8 mouse cellular contexts compared by ENCODE assay signal in the genomic region with DNA sequence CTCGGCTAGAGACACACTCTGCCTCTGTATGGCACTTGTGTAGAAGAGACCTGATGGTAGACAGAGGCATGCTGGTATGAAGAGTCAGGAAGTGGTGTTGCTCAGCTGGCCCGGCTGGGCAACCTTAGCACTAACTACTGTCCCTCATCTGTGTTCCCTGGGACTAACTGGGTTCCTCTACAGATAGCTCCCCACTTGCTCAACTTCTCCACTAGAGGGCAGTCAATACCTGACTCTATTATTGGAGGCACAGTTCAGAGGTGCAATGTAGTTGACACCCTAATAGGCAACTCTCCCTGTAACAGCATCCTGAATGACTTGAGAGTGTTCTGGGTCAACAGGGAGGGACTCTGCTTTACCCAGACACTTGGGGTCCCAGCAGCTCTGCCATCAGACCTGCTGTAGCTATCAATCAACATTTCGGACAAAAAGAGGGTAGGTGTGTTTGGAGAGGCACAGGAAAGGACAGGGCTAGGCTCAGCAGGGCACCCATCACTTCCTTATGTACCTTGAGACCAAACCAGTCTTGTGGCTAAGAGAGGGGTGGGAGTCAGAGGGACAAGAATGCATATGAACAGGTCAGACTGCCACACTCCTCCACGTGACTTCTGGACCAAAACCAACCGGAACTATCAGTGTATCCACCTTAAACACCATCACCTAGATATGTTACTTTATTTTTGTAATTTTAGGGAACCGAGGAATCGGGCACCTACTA. TPM values are rescaled to one million over a fixed set of nuclear protein-coding genes. Genes with fewer than 3 reads are reported as not detected.
DNase-seq lines count a peak whose midpoint lies in the region; ATAC-seq and TF ChIP-seq lines count a peak whose summit lies in the region.

No protein-coding gene starts in this region.

- H3K4me3 ChIP-seq in liver, adult 2 months (ENCODE audit: insufficient read depth, low read depth, low read length): no peak overlapping the region

- ATAC-seq in frontal cortex, adult (ENCODE audit: low TSS enrichment): peak; percentile 91

- no peak overlapping the region for H3K27ac ChIP-seq in liver, adult 2 months (replicated peaks; ENCODE audit: insufficient read depth, low read depth, low read length)

- H3K9ac ChIP-seq in liver, adult 2 months (ENCODE audit: low read depth, low read length): no peak overlapping the region

- WGBS in liver, adult 2 months: 82% methylated on average over 7 of the region's 7 CpGs

- no peak for TF ChIP-seq POLR2A in liver, adult 2 months (IDR thresholded peaks at IDR 0.05; ENCODE audit: extremely low read depth, insufficient read depth, low read length)

- peaks cover 24% of the 10 kb centered on the region for H3K36me3 ChIP-seq in liver, adult 2 months (ENCODE audit: control insufficient read depth, insufficient read depth, low read length)

- DNase-seq in 3T3-L1 (ENCODE audit: low read depth, low spot score) (peak; percentile 63), ES-CJ7 (ENCODE audit: low read depth, low spot score) (peak; percentile 56)
- peak; percentile 70 for DNase-seq in cerebellum, adult 8-10 months
- peak; percentile 37 to 40 for DNase-seq in kidney, adult 8-10 months
- DNase-seq in liver, adult 2 months (ENCODE audit: extremely low read depth, low read depth, low spot score): peak; percentile 35
- peak; percentile 22 to 28 for DNase-seq in monocyte, adult 2 months (ENCODE audit: low read depth in 1 of 2, low spot score in 2 of 2)
- peak; percentile 38 for DNase-seq in urinary bladder, postnatal 14 days (ENCODE audit: low spot score)

- TF ChIP-seq CTCF in liver, adult 2 months (IDR thresholded peaks at IDR 0.05; ENCODE audit: low read depth, low read length): peak; percentile 53

- no peaks in the 10 kb centered on the region for H3K79me2 ChIP-seq in liver, adult 2 months (ENCODE audit: control insufficient read depth, insufficient read depth, low read length)

- no peaks in the 10 kb centered on the region for H3K4me1 ChIP-seq in liver, adult 2 months (ENCODE audit: control insufficient read depth, insufficient read depth, low read length)

- no peaks in the 10 kb centered on the region for H3K27me3 ChIP-seq in liver, adult 2 months (ENCODE audit: control insufficient read depth, insufficient read depth, low read length)

RNA-seq across cellular contexts. Expression of a gene that starts 58.4 kb away (rescaled TPM):
- 0.09 and 0.20 TPM in 2 replicates for total RNA-seq in liver, adult 2 months (2014; rRNA removed)
- polyA plus RNA-seq in liver, adult 2 months (2012; rRNA removed): 0.28 and 0.85 TPM in 2 replicates
